Mouse (Mus musculus): Measurements from ENCODE around the gene Rasl11b.

Gene Rasl11b

GRCm38 (mm10) chr5:74206649-74207048, 11.6 kb downstream of the Rasl11b start:
- DNase-seq (ENCODE audit: extremely low read depth, insufficient read length, low spot score): no peak

- DNase-seq (ENCODE audit: extremely low read depth, insufficient read length, low spot score): no peak
These were observed 12.1 kb downstream of the Rasl11b start for GRCm38 (mm10) chr5:74207209-74207608.

GRCm38 (mm10) chr5:74208438-74208837, 13.4 kb downstream of the Rasl11b start:
- DNase-seq (ENCODE audit: extremely low read depth, insufficient read length, low spot score): no peak

- no peak for DNase-seq (ENCODE audit: extremely low read depth, insufficient read length, low spot score)
These were observed 14.6 kb downstream of the Rasl11b start for GRCm38 (mm10) chr5:74209640-74210039.

GRCm38 (mm10) chr5:74211346-74211745, 16.3 kb downstream of the Rasl11b start:
- DNase-seq (ENCODE audit: extremely low read depth, insufficient read length, low spot score): no peak

- no peak for DNase-seq (ENCODE audit: extremely low read depth, insufficient read length, low spot score)
These were observed 19.5 kb downstream of the Rasl11b start for GRCm38 (mm10) chr5:74214501-74215110.

GRCm38 (mm10) chr5:74215125-74215524, 20.0 kb downstream of the Rasl11b start:
- DNase-seq (ENCODE audit: extremely low read depth, insufficient read length, low spot score): no peak

GRCm38 (mm10) chr5:74218524-74218923, 23.4 kb downstream of the Rasl11b start:
- DNase-seq (ENCODE audit: extremely low read depth, insufficient read length, low spot score): no peak

GRCm38 (mm10) chr5:74222626-74223025, 27.5 kb downstream of the Rasl11b start:
- DNase-seq (ENCODE audit: extremely low read depth, insufficient read length, low spot score): no peak

GRCm38 (mm10) chr5:74224480-74224879, 29.4 kb downstream of the Rasl11b start:
- DNase-seq (ENCODE audit: extremely low read depth, insufficient read length, low spot score): no peak

GRCm38 (mm10) chr5:74226183-74226582, 31.1 kb downstream of the Rasl11b start:
- no peak for DNase-seq (ENCODE audit: extremely low read depth, insufficient read length, low spot score)

- DNase-seq (ENCODE audit: extremely low read depth, insufficient read length, low spot score): no peak
These were observed 32.3 kb downstream of the Rasl11b start for GRCm38 (mm10) chr5:74227352-74227751.

GRCm38 (mm10) chr5:74228938-74229337, 33.9 kb downstream of the Rasl11b start:
- DNase-seq (ENCODE audit: extremely low read depth, insufficient read length, low spot score): no peak

- no peak for DNase-seq (ENCODE audit: extremely low read depth, insufficient read length, low spot score)
These were observed 34.8 kb downstream of the Rasl11b start for GRCm38 (mm10) chr5:74229775-74230413.

GRCm38 (mm10) chr5:74230525-74230924, 35.4 kb downstream of the Rasl11b start:
- DNase-seq (ENCODE audit: extremely low read depth, insufficient read length, low spot score): no peak

GRCm38 (mm10) chr5:74233808-74234207, 38.7 kb downstream of the Rasl11b start:
- no peak for DNase-seq (ENCODE audit: extremely low read depth, insufficient read length, low spot score)

- no peak for DNase-seq (ENCODE audit: extremely low read depth, insufficient read length, low spot score)
These were observed 44.3 kb downstream of the Rasl11b start for GRCm38 (mm10) chr5:74239369-74239768.

GRCm38 (mm10) chr5:74240298-74240697, 45.2 kb downstream of the Rasl11b start:
- no peak for DNase-seq (ENCODE audit: extremely low read depth, insufficient read length, low spot score)

GRCm38 (mm10) chr5:74240926-74241680, 46.0 kb downstream of the Rasl11b start:
- no peak for DNase-seq (ENCODE audit: extremely low read depth, insufficient read length, low spot score)

- no peak for DNase-seq (ENCODE audit: extremely low read depth, insufficient read length, low spot score)
These were observed 47.6 kb downstream of the Rasl11b start for GRCm38 (mm10) chr5:74242654-74243053.

GRCm38 (mm10) chr5:74244406-74245019, 49.4 kb downstream of the Rasl11b start:
- no peak for DNase-seq (ENCODE audit: extremely low read depth, insufficient read length, low spot score)
